Mouse (Mus musculus) c-Kit-negative CD71-positive TER-119-positive erythroid progenitor cells, embryonic 14.5 days (primary cell): Measurements from ENCODE around the gene Cnn3.

Experiments
- DNase-seq: peaks from one replicate; pipeline ENCODE4 v3.0.0-alpha.2; 2013; ENCODE audit warnings: low read depth, low spot score

The Cnn3 gene

GRCm38 (mm10) chr3:121418251-121418601, 8.1 kb upstream of the Cnn3 start:
- no peak for DNase-seq

GRCm38 (mm10) chr3:121418850-121419435, 7.4 kb upstream of the Cnn3 start:
- DNase-seq = no peak

- DNase-seq = no peak
These were observed 3.9 kb upstream of the Cnn3 start for GRCm38 (mm10) chr3:121422405-121422804.

GRCm38 (mm10) chr3:121426621-121427519, 573 bp downstream of the Cnn3 start:
- DNase-seq = no peak

GRCm38 (mm10) chr3:121427520-121427908, 1.2 kb downstream of the Cnn3 start:
- DNase-seq = no peak

- DNase-seq = no peak
These were observed 1.9 kb downstream of the Cnn3 start for GRCm38 (mm10) chr3:121428230-121428629.

GRCm38 (mm10) chr3:121428696-121429259, 2.5 kb downstream of the Cnn3 start:
- DNase-seq = no peak

- no peak for DNase-seq
These were observed 3.2 kb downstream of the Cnn3 start for GRCm38 (mm10) chr3:121429469-121429868.

GRCm38 (mm10) chr3:121430289-121430936, 4.1 kb downstream of the Cnn3 start:
- no peak for DNase-seq

- no peak for DNase-seq
These were observed 7.1 kb downstream of the Cnn3 start for GRCm38 (mm10) chr3:121433359-121433758.

GRCm38 (mm10) chr3:121433968-121434533, 7.8 kb downstream of the Cnn3 start:
- DNase-seq = no peak

GRCm38 (mm10) chr3:121435296-121435695, 9.0 kb downstream of the Cnn3 start:
- no peak for DNase-seq

GRCm38 (mm10) chr3:121437070-121437469, 10.8 kb downstream of the Cnn3 start:
- DNase-seq = no peak

GRCm38 (mm10) chr3:121437996-121438395, 11.7 kb downstream of the Cnn3 start:
- DNase-seq = no peak

GRCm38 (mm10) chr3:121439623-121440161, 13.4 kb downstream of the Cnn3 start:
- no peak for DNase-seq

- no peak for DNase-seq
These were observed 15.2 kb downstream of the Cnn3 start for GRCm38 (mm10) chr3:121441504-121441903.

- DNase-seq = no peak
These were observed 16.0 kb downstream of the Cnn3 start for GRCm38 (mm10) chr3:121442288-121442687.

GRCm38 (mm10) chr3:121443861-121444271, 17.6 kb downstream of the Cnn3 start:
- DNase-seq = no peak

GRCm38 (mm10) chr3:121444414-121444813, 18.1 kb downstream of the Cnn3 start:
- DNase-seq = no peak

GRCm38 (mm10) chr3:121446454-121446853, 20.2 kb downstream of the Cnn3 start:
- no peak for DNase-seq

- DNase-seq = no peak
These were observed 21.8 kb downstream of the Cnn3 start for GRCm38 (mm10) chr3:121448029-121448468.

GRCm38 (mm10) chr3:121448606-121449005, 22.3 kb downstream of the Cnn3 start:
- no peak for DNase-seq
